Mouse (Mus musculus) neural tube, embryonic 11.5 days (tissue): ENCODE data around the gene Sos2. TPM values are rescaled to one million over a fixed set of nuclear protein-coding genes. Genes with fewer than 3 reads are reported as not detected.
"Not testable (repeated sequence)": the region's sequence is repeated elsewhere in the genome, so short reads cannot be mapped to it uniquely, and the experiment has no call there.

Experiments
- ATAC-seq: fragments of 200-750 bp; cut with Nextera tagmentation; 2 replicates; pipeline ENCODE4 v1.8.0; 2017; ENCODE audit warnings: moderate number of reproducible peaks, mild to moderate bottlenecking, moderate TSS enrichment, moderate library complexity; ENCODE audit not compliant: insufficient read depth, low FRiP score, low TSS enrichment
- DNase-seq: peaks from one replicate; pipeline ENCODE4 v3.0.0-alpha.2; 2015; ENCODE audit warnings: low spot score
- H3K27ac ChIP-seq: fragments of 300-500 bp; sonication (generic); 2 replicates; pipeline ENCODE4 v1.5.1; 2014; ENCODE audit warnings: low read depth, mild to moderate bottlenecking, low read length
- H3K27me3 ChIP-seq: fragments of 300-500 bp; sonication (generic); 2 replicates; pipeline ENCODE4 v1.6.1; 2014; ENCODE audit warnings: mild to moderate bottlenecking, low read length, mixed read lengths; ENCODE audit not compliant: control insufficient read depth, insufficient read depth
- H3K36me3 ChIP-seq: fragments of 300-500 bp; sonication (generic); 2 replicates; pipeline ENCODE4 v1.6.1; 2014; ENCODE audit warnings: mild to moderate bottlenecking, low read length, moderate library complexity, mixed read lengths; ENCODE audit not compliant: control insufficient read depth, insufficient read depth
- H3K4me1 ChIP-seq: fragments of 300-500 bp; sonication (generic); 2 replicates; pipeline ENCODE4 v1.6.1; 2014; ENCODE audit warnings: low read length, mixed read lengths; ENCODE audit not compliant: control insufficient read depth, insufficient read depth
- H3K4me2 ChIP-seq: fragments of 300-500 bp; sonication (generic); 2 replicates; pipeline ENCODE4 v1.6.1; 2014; ENCODE audit warnings: low read depth, mild to moderate bottlenecking, moderate library complexity
- H3K4me3 ChIP-seq: fragments of 300-500 bp; sonication (generic); 2 replicates; pipeline ENCODE4 v1.5.1; 2014; ENCODE audit warnings: low read depth, low read length
- H3K9ac ChIP-seq: fragments of 300-500 bp; sonication (generic); 2 replicates; pipeline ENCODE4 v1.6.1; 2014; ENCODE audit warnings: mild to moderate bottlenecking, low read length
- H3K9me3 ChIP-seq: fragments of 300-500 bp; sonication (generic); 2 replicates; pipeline ENCODE4 v1.6.1; 2016; ENCODE audit warnings: low read length; ENCODE audit not compliant: control insufficient read depth
- WGBS: fragments of 180-500 bp; shearing (Covaris S2); extraction: QIAGEN DNeasy Blood & Tissue Kit; methylation state at CpG from one replicate; pipeline ENCODE4 v1.1.7; 2014; 5-methylcytosine and 5-hydroxymethylcytosine counted together
- polyA plus RNA-seq: library from polyadenylated mRNA; unstranded; fragments of >200 nt; fragmentation: Nextera tagmentation; extraction: Ambion mirVana; gene quantifications from 2 replicates; pipeline ENCODE4 v1.2.1, GENCODE M21; 2014

The Sos2 gene
- polyA plus RNA-seq, 1 experiment from 2014 or later = 10.1 TPM

- DNase-seq = no peak
- H3K27me3 ChIP-seq = no peaks in the 10 kb centered on the region
- H3K27ac ChIP-seq = no peak overlapping the region
- WGBS = 91% methylated on average over 8 of the region's 8 CpGs
- peaks cover 8% of the 10 kb centered on the region for H3K36me3 ChIP-seq
- no peaks in the 10 kb centered on the region for H3K4me1 ChIP-seq
- H3K9ac ChIP-seq = no peak overlapping the region
- H3K4me3 ChIP-seq = no peak overlapping the region
- ATAC-seq = no peak
- H3K4me2 ChIP-seq = no peak overlapping the region
- H3K9me3 ChIP-seq = no peaks in the 10 kb centered on the region
These were observed 32.1 kb downstream of the Sos2 start for GRCm38 (mm10) chr12:69649511-69649910.

DNA sequence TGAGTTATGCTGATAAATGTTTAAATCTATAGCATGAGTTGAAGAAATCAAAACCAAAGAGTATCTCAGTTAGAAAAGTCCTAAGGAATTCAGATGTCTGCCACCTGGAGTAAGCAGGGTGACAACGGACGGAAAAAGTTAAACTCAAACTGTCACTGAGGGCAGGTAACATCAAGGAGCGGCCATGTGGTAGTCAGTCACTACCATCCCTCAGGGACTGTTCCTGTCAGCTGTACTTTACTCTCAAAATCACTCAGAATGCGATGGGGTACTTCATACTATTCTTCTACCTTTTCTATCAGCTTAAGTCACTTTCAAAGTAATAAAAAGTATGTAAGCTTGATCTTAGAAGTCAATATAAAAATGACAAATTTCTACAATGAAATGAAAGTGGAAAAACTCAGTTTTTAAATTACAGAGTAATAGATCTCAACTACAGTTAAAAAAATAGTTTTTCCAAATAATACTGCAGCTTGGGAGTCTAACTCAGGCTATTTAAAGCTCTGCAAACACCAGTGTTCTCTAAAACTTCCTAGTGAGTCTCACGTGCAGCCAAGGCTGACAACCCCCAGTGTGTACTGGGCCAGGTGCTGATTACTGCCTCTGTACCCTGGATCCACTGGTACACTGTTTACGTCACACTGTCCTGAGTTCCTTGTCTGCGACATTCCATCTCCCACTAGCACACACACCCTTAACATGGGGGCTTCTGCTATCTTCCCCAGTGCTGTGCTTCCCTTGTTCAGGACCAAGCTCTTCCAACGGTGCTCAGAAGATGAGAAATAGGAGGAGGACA is 35.6 kb downstream of the Sos2 start:
- DNase-seq (no peak), ATAC-seq (no peak)
- Histone ChIP-seq H3K4me1 (no peaks in the 10 kb centered on the region), H3K9me3 (no peaks in the 10 kb centered on the region), H3K27me3 (no peaks in the 10 kb centered on the region), H3K4me3 (no peak overlapping the region), H3K36me3 (peaks cover 4% of the 10 kb centered on the region), H3K9ac (no peak overlapping the region), H3K4me2 (no peak overlapping the region), H3K27ac (no peak overlapping the region)
- 92% methylated on average over 8 of the region's 8 CpGs for WGBS

- ATAC-seq (no peak), DNase-seq (no peak)
- Histone ChIP-seq H3K4me1 (no peaks in the 10 kb centered on the region), H3K36me3 (peaks cover 6% of the 10 kb centered on the region), H3K27me3 (no peaks in the 10 kb centered on the region), H3K9me3 (no peaks in the 10 kb centered on the region), H3K27ac (no peak overlapping the region), H3K4me3 (no peak overlapping the region), H3K9ac (no peak overlapping the region), H3K4me2 (no peak overlapping the region)
- 94% methylated on average over 3 of the region's 3 CpGs for WGBS
These were observed 36.8 kb downstream of the Sos2 start for GRCm38 (mm10) chr12:69644877-69645276.

DNA sequence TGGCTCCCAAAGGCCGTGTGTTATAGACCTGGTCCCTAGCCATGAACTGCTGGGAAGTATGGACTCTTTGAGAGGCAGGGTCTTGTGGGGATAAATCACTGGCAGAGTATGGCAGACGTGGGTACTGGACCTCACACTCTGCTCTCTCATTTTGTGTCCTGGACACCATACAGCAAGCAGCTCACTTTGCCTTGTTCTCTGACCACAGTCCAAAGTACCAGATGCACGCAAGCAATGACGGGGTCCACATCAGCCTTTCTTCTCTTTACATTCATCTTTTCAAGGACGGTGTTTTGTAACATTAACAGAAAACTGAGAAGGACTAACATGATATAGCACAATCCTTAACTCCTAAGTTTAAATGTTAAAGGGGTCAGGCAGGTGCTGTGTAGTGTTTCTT is 38.8 kb downstream of the Sos2 start:
- Histone ChIP-seq H3K9me3 (no peaks in the 10 kb centered on the region), H3K4me3 (no peak overlapping the region), H3K4me2 (no peak overlapping the region), H3K4me1 (no peaks in the 10 kb centered on the region), H3K27me3 (no peaks in the 10 kb centered on the region), H3K36me3 (peaks cover 8% of the 10 kb centered on the region), H3K9ac (no peak overlapping the region), H3K27ac (no peak overlapping the region)
- no peak for ATAC-seq
- WGBS = 89% methylated on average over 5 of the region's 5 CpGs
- no peak for DNase-seq

DNA sequence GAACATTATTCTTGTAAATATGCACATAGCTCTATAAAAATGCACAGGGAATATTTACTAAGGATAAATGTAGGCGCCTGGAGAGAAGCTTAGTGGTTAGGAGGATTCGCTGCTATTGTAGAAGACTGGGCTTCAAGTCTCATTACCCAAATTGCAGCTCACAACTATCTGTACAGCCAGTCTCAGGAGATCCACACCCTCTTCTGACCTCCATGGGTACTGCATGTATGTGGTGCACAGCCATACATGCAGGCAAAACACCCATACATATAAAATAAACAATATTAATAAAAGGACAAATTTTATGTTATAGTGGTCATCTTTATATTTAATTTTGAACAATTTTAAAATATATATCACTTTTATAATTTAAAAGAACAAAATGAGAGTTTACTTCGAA is 46.9 kb downstream of the Sos2 start:
- no peaks in the 10 kb centered on the region for H3K4me1 ChIP-seq
- ATAC-seq = no peak
- H3K27ac ChIP-seq = no peak overlapping the region
- no peak overlapping the region for H3K4me2 ChIP-seq
- peaks cover 2% of the 10 kb centered on the region; the same call in 1 of the 2 replicates for H3K36me3 ChIP-seq
- no peaks in the 10 kb centered on the region for H3K27me3 ChIP-seq
- H3K9ac ChIP-seq = no peak overlapping the region
- no peaks in the 10 kb centered on the region for H3K9me3 ChIP-seq
- DNase-seq = peak; percentile 42
- no peak overlapping the region for H3K4me3 ChIP-seq
- 92% methylated on average over 3 of the region's 3 CpGs for WGBS

DNA sequence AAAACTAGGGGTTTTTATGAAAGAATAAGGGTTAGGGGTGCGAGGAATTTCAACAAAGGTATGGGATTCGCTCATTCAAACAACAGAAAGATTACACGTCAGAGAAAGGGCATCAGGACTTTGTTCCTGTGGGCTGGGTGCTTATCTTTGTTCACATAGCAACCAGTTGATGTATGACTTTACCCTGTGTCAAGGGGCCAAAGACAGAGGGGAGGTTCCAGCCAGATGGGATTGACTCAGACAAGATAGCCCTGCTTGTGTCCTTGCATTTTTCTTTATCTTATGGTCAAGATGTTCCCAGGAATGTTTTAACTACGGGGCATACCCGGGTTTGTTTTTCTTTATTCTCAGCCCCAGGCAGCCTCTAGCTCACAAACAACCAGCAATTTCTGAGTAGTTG is 63.1 kb downstream of the Sos2 start:
- H3K4me1 ChIP-seq, H3K4me3 ChIP-seq, H3K4me2 ChIP-seq, H3K36me3 ChIP-seq, DNase-seq, H3K9me3 ChIP-seq, H3K9ac ChIP-seq, H3K27ac ChIP-seq, H3K27me3 ChIP-seq, ATAC-seq: not testable (repeated sequence)
- WGBS = 90% methylated on average over 5 of the region's 5 CpGs

DNA sequence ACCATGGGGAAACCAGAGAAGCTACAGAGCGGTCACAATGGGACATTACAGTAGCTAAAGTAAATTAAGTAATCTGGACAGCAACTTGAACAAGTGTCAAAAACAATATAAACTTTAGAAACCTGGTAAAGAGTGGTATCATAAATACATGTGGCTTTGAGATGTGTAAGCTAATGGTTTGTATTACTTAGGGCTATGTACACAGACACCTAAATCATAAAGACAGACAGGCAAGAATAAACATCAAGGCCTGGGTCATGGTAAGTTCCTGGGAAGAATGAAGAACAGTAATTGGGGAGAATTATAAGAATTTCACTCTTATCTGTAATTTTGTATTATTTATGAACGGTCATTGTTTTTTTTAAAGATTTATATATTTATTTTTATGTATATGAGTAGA is 77.3 kb downstream of the Sos2 start:
- Histone ChIP-seq H3K4me2 (no peak overlapping the region), H3K9me3 (no peaks in the 10 kb centered on the region), H3K27ac (no peak overlapping the region), H3K36me3 (no peaks in the 10 kb centered on the region), H3K4me1 (no peaks in the 10 kb centered on the region), H3K4me3 (no peak overlapping the region), H3K27me3 (no peaks in the 10 kb centered on the region), H3K9ac (no peak overlapping the region)
- WGBS = 93% methylated on average over 2 of the region's 2 CpGs
- ATAC-seq (no peak), DNase-seq (no peak)

DNA sequence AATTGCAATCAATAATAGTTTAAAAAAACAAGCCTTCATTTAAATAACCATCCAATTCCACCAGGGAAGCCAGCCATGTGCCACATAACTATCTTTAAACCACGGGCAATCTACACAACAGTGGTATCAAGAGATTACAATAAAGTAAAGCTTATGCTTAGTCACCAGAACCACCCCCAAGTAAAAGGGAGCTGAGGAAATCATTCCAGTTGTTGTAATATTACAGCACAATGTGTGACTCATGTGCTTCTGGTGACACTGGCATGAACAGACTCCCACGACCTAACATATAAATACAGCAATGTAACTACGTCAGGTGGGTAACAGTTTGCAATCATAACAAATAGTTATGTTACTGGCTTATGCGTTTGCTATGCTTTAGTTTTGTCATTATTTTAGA is 84.2 kb downstream of the Sos2 start:
- H3K4me2 ChIP-seq = no peak overlapping the region
- no peaks in the 10 kb centered on the region for H3K36me3 ChIP-seq
- no peak overlapping the region for H3K27ac ChIP-seq
- no peak for DNase-seq
- H3K4me3 ChIP-seq = no peak overlapping the region
- no peak for ATAC-seq
- H3K9me3 ChIP-seq = no peaks in the 10 kb centered on the region
- no peaks in the 10 kb centered on the region for H3K4me1 ChIP-seq
- WGBS = 93% methylated on average over 4 of the region's 4 CpGs
- H3K9ac ChIP-seq = no peak overlapping the region
- H3K27me3 ChIP-seq = no peaks in the 10 kb centered on the region

- Histone ChIP-seq H3K4me2 (no peak overlapping the region), H3K9ac (no peak overlapping the region), H3K27me3 (no peaks in the 10 kb centered on the region), H3K36me3 (no peaks in the 10 kb centered on the region), H3K4me1 (no peaks in the 10 kb centered on the region), H3K4me3 (no peak overlapping the region), H3K27ac (no peak overlapping the region), H3K9me3 (no peaks in the 10 kb centered on the region)
- DNase-seq = no peak
- no peak for ATAC-seq
- WGBS = 94% methylated on average over 5 of the region's 5 CpGs
These were observed 88.5 kb downstream of the Sos2 start for GRCm38 (mm10) chr12:69593130-69593529.
